Mouse (Mus musculus) forebrain, embryonic 11.5 days (tissue): ENCODE measurements at regions not wholly inside any gene's neighbourhood (a gene's known extent, or its start where the extent isn't known, plus 50 kb on each side); places are given as distances from the start of the nearest gene placed in this dataset.

Experiments used
- ATAC-seq: fragments of 200-750 bp; cut with Nextera tagmentation; replicated peaks from 2 replicates; pipeline ENCODE4 v1.8.0; 2017; ENCODE audit warnings: moderate TSS enrichment; ENCODE audit not compliant: low FRiP score
- DNase-seq: peaks from one replicate; pipeline ENCODE4 v3.0.0-alpha.2; 2017; ENCODE audit warnings: low spot score
- H3K27ac ChIP-seq: fragments of 300-500 bp; sonication (generic); 2 replicates; pipeline ENCODE4 v1.5.1; 2014; ENCODE audit warnings: low read depth, low read length
- H3K27me3 ChIP-seq: fragments of 300-500 bp; sonication (generic); 2 replicates; pipeline ENCODE4 v1.6.1; 2014; ENCODE audit warnings: mild to moderate bottlenecking, low read length, mixed read lengths; ENCODE audit not compliant: control insufficient read depth, insufficient read depth
- H3K36me3 ChIP-seq: fragments of 300-500 bp; sonication (generic); 2 replicates; pipeline ENCODE4 v1.6.1; 2014; ENCODE audit warnings: mild to moderate bottlenecking, low read length, moderate library complexity, mixed read lengths; ENCODE audit not compliant: control insufficient read depth, insufficient read depth
- H3K4me1 ChIP-seq: fragments of 300-500 bp; sonication (generic); replicated peaks from 2 replicates; pipeline ENCODE4 v1.6.1; 2014; ENCODE audit warnings: low read length, mixed read lengths; ENCODE audit not compliant: control insufficient read depth, insufficient read depth
- H3K4me2 ChIP-seq: fragments of 300-500 bp; sonication (generic); 2 replicates; pipeline ENCODE4 v1.6.1; 2014; ENCODE audit warnings: low read depth, mild to moderate bottlenecking, low read length, moderate library complexity, mixed read lengths; ENCODE audit not compliant: severe bottlenecking
- H3K4me3 ChIP-seq: fragments of 300-500 bp; sonication (generic); 2 replicates; pipeline ENCODE4 v1.5.1; 2014; ENCODE audit warnings: low read depth, low read length
- H3K9ac ChIP-seq: fragments of 300-500 bp; sonication (generic); 2 replicates; pipeline ENCODE4 v1.6.1; 2014; ENCODE audit warnings: low read length
- H3K9me3 ChIP-seq: fragments of 300-500 bp; sonication (generic); 2 replicates; pipeline ENCODE4 v1.6.1; 2016; ENCODE audit warnings: low read length, mixed read lengths; ENCODE audit not compliant: control insufficient read depth
- WGBS: fragments of 180-500 bp; shearing (Covaris S2); extraction: QIAGEN DNeasy Blood & Tissue Kit; methylation state at CpG from one replicate; pipeline ENCODE4 v1.1.7; 2014; 5-methylcytosine and 5-hydroxymethylcytosine counted together

GRCm38 (mm10) chr9:51572040-51572439 lies 193.1 kb upstream of the Arhgap20 start:
- no peaks in the 10 kb centered on the region for H3K36me3 ChIP-seq
- WGBS, result 85% methylated on average over 5 of the region's 5 CpGs
- H3K4me3 ChIP-seq, result no peak overlapping the region
- H3K4me2 ChIP-seq, result no peak overlapping the region
- H3K4me1 ChIP-seq, result no peaks in the 10 kb centered on the region
- no peaks in the 10 kb centered on the region for H3K9me3 ChIP-seq
- H3K9ac ChIP-seq, result no peak overlapping the region
- no peak for ATAC-seq
- no peak overlapping the region for H3K27ac ChIP-seq
- H3K27me3 ChIP-seq, result no peaks in the 10 kb centered on the region
- no peak for DNase-seq

DNA sequence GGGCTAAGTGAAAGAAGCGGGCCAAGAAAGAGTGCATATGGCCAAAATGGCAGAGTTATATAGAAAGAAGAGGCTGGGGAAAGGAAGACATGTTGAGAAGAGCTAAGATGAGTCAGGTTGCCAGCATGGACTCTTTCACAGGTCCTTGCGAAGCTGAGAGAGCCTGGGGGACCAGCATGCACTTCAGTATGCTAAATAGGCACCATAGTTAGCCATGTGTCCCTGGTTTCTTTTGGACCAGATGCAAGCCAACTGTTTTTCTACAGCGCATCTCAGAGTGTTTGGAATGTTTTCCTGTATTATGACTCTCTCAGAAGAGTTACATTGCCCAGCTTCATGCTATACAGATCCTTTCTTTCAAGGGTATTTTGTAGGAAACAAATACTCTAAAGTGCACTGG lies 183.5 kb upstream of the Arhgap20 start:
- no peaks in the 10 kb centered on the region for H3K4me1 ChIP-seq
- H3K4me3 ChIP-seq, result no peak overlapping the region
- 87% methylated on average over 3 of the region's 3 CpGs for WGBS
- no peak for DNase-seq
- no peak overlapping the region for H3K9ac ChIP-seq
- H3K4me2 ChIP-seq, result no peak overlapping the region
- H3K9me3 ChIP-seq, result no peaks in the 10 kb centered on the region
- no peaks in the 10 kb centered on the region for H3K36me3 ChIP-seq
- H3K27ac ChIP-seq, result no peak overlapping the region
- H3K27me3 ChIP-seq, result no peaks in the 10 kb centered on the region
- ATAC-seq, result no peak

DNA sequence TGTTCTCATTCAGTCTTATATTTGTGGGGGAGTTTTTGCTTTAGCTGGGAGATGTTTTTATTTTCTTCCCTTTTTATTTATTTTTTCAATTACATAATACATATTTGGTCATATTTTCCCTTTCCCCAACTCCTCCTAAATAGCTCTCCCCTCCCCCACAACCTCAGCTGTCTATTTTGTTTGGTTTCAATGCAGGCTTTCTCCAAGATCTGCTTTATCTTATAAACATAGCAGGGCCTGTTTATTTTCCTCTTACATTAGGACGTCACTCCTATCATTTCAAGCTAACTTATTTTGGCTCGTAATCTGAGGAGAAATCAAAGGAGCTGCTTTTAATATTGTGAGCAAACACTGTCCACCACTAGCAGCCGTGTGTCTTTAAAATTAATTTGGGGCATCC lies 171.4 kb upstream of the Arhgap20 start:
- ATAC-seq (no peak), DNase-seq (no peak)
- Histone ChIP-seq H3K27me3 (no peaks in the 10 kb centered on the region), H3K9ac (no peak overlapping the region), H3K27ac (no peak overlapping the region), H3K4me2 (no peak overlapping the region), H3K4me1 (no peaks in the 10 kb centered on the region), H3K36me3 (no peaks in the 10 kb centered on the region), H3K9me3 (no peaks in the 10 kb centered on the region), H3K4me3 (no peak overlapping the region)
- WGBS, result 82% methylated on average over 3 of the region's 3 CpGs

GRCm38 (mm10) chr9:51598706-51599105 lies 166.4 kb upstream of the Arhgap20 start:
- H3K36me3 ChIP-seq, result no peaks in the 10 kb centered on the region
- H3K4me1 ChIP-seq, result no peaks in the 10 kb centered on the region
- DNase-seq (no peak), ATAC-seq (no peak)
- H3K9me3 ChIP-seq, result no peaks in the 10 kb centered on the region
- H3K4me2 ChIP-seq, result no peak overlapping the region
- no peak overlapping the region for H3K4me3 ChIP-seq
- no peak overlapping the region for H3K27ac ChIP-seq
- 77% methylated on average over 2 of the region's 2 CpGs for WGBS
- H3K9ac ChIP-seq, result no peak overlapping the region
- no peaks in the 10 kb centered on the region for H3K27me3 ChIP-seq

GRCm38 (mm10) chr9:51608158-51608557 lies 157.0 kb upstream of the Arhgap20 start:
- Histone ChIP-seq H3K4me2 (no peak overlapping the region), H3K36me3 (no peaks in the 10 kb centered on the region), H3K27me3 (no peaks in the 10 kb centered on the region), H3K4me1 (no peaks in the 10 kb centered on the region), H3K9ac (no peak overlapping the region), H3K9me3 (no peaks in the 10 kb centered on the region), H3K4me3 (no peak overlapping the region), H3K27ac (no peak overlapping the region)
- 75% methylated on average over 1 of the region's 1 CpGs for WGBS
- ATAC-seq (no peak), DNase-seq (no peak)

- ATAC-seq (no peak), DNase-seq (no peak)
- Histone ChIP-seq H3K4me1 (no peaks in the 10 kb centered on the region), H3K36me3 (no peaks in the 10 kb centered on the region), H3K4me2 (no peak overlapping the region), H3K9me3 (no peaks in the 10 kb centered on the region), H3K9ac (no peak overlapping the region), H3K27me3 (no peaks in the 10 kb centered on the region), H3K27ac (no peak overlapping the region), H3K4me3 (no peak overlapping the region)
- WGBS, result 86% methylated on average over 6 of the region's 6 CpGs
Observed at GRCm38 (mm10) chr9:51608697-51609456, 156.3 kb upstream of the Arhgap20 start.

- 91% methylated on average over 4 of the region's 4 CpGs for WGBS
- Histone ChIP-seq H3K4me3 (no peak overlapping the region), H3K4me2 (no peak overlapping the region), H3K27me3 (no peaks in the 10 kb centered on the region), H3K36me3 (no peaks in the 10 kb centered on the region), H3K9ac (no peak overlapping the region), H3K27ac (no peak overlapping the region), H3K4me1 (no peaks in the 10 kb centered on the region), H3K9me3 (no peaks in the 10 kb centered on the region)
- DNase-seq (no peak), ATAC-seq (no peak)
Observed at GRCm38 (mm10) chr9:51626156-51626555, 139.0 kb upstream of the Arhgap20 start.

DNA sequence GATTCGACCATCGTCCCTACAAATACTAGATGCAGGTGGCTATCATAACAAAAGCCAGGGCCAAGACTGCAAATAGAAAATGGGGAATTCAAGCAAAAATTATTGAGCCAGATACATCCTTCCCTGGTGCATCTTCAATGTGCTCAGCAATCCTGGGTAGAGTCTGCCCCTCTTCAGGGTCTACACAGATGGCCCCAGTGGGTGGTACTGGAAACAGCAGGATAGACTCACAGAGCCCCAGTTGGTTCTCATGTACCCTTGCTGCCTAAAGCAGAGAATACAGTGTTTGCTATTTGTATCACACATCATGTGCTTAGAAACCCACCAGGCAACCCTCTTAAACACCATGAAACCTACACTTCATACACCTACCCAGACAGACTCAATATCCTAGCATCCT lies 129.0 kb upstream of the Arhgap20 start:
- Histone ChIP-seq H3K27ac (no peak overlapping the region), H3K4me3 (no peak overlapping the region), H3K9ac (no peak overlapping the region), H3K9me3 (no peaks in the 10 kb centered on the region), H3K36me3 (no peaks in the 10 kb centered on the region), H3K4me1 (no peaks in the 10 kb centered on the region), H3K4me2 (no peak overlapping the region), H3K27me3 (no peaks in the 10 kb centered on the region)
- DNase-seq (no peak), ATAC-seq (no peak)
- WGBS, result 92% methylated on average over 2 of the region's 2 CpGs

DNA sequence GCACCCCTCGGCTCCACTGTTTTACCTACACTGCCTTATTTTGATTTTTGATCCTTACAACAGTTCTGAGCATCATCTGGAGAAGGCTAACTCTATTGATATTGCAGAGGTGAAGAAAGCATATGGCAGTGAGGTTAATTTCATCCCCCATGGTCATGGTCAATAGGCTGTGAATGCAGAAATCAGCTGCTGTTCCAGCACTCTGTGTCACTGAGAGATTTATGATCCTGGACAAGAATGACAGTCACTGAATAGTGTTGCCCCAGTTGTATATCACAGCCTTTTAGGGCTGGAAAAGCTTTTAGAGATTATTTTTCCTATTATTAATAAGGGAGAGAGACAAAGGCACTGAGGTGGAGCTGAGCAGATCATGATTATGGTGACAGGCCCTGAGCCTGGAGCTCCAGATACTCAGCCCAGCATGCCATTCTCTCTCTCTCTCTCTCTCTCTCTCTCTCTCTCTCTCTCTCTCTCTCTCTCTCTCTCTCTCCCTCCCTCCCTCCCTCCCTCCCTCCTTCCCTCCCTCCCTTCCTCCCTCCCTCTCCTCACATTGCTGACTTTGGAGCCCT lies 128.5 kb upstream of the Arhgap20 start:
- H3K4me2 ChIP-seq, result no peak overlapping the region
- H3K4me3 ChIP-seq, result no peak overlapping the region
- WGBS, result 85% methylated on average over 1 of the region's 1 CpGs
- no peaks in the 10 kb centered on the region for H3K36me3 ChIP-seq
- ATAC-seq, result no peak
- no peaks in the 10 kb centered on the region for H3K27me3 ChIP-seq
- no peaks in the 10 kb centered on the region for H3K4me1 ChIP-seq
- no peak for DNase-seq
- no peak overlapping the region for H3K9ac ChIP-seq
- H3K27ac ChIP-seq, result no peak overlapping the region
- H3K9me3 ChIP-seq, result no peaks in the 10 kb centered on the region
